Mouse (Mus musculus): ENCODE measurements around the gene Sptbn4. TPM values are rescaled to one million over a fixed set of nuclear protein-coding genes. Genes with fewer than 3 reads are reported as not detected.

Gene Sptbn4
- total and polyA plus RNA-seq, 2 experiments from 2014 or later, result 3.4 to 24.8 TPM

GRCm38 (mm10) chr7:27378431-27378830 is 69.1 kb downstream of the Sptbn4 start:
- no peak for ATAC-seq
- WGBS, result 28% methylated on average over 4 of the region's 4 CpGs

GRCm38 (mm10) chr7:27375274-27375673 is 72.2 kb downstream of the Sptbn4 start:
- no peaks in the 10 kb centered on the region for H3K9me3 ChIP-seq (ENCODE audit: low read length)
- H3K27me3 ChIP-seq (ENCODE audit: insufficient read depth, low read length), result peaks cover 51% of the 10 kb centered on the region
- ATAC-seq (no peak), DNase-seq (ENCODE audit: low spot score) (no peak)
- H3K4me1 ChIP-seq (ENCODE audit: insufficient read depth, low read length), result no peaks in the 10 kb centered on the region
- 8% methylated on average over 21 of the region's 22 CpGs for WGBS
- peaks cover 15% of the 10 kb centered on the region; the same call in 1 of the 2 replicates for H3K36me3 ChIP-seq (ENCODE audit: insufficient read depth, low read length)
- TF ChIP-seq CTCF (IDR thresholded peaks at IDR 0.05; ENCODE audit: low read depth), result no peak
- no peak overlapping the region for H3K9ac ChIP-seq (replicated peaks; ENCODE audit: low read length)
- no peak overlapping the region for H3K4me2 ChIP-seq (ENCODE audit: low read depth, low read length)
- no peak overlapping the region for H3K27ac ChIP-seq
- no peak overlapping the region for H3K4me3 ChIP-seq (ENCODE audit: low read length)

More at GRCm38 (mm10) chr7:27378431-27378830, 69.1 kb downstream of the Sptbn4 start:
- Histone ChIP-seq H3K27me3 (ENCODE audit: insufficient read depth, low read length) (peaks cover 23% of the 10 kb centered on the region), H3K36me3 (ENCODE audit: insufficient read depth, low read length) (no peaks in the 10 kb centered on the region), H3K27ac (no peak overlapping the region), H3K4me1 (ENCODE audit: insufficient read depth, low read length) (no peaks in the 10 kb centered on the region), H3K9me3 (ENCODE audit: low read length) (no peaks in the 10 kb centered on the region), H3K4me2 (ENCODE audit: low read depth, low read length) (no peak overlapping the region), H3K9ac (replicated peaks; ENCODE audit: low read length) (no peak overlapping the region), H3K4me3 (ENCODE audit: low read length) (no peak overlapping the region)
- TF ChIP-seq CTCF (IDR thresholded peaks at IDR 0.05; ENCODE audit: low read depth), result peak; percentile 84
- DNase-seq (ENCODE audit: low spot score), result peak; percentile 82

GRCm38 (mm10) chr7:27371715-27372462 is 75.6 kb downstream of the Sptbn4 start:
- DNase-seq (ENCODE audit: low spot score), result no peak
- no peak for ATAC-seq
- peaks cover 35% of the 10 kb centered on the region; the same call in 1 of the 2 replicates for H3K36me3 ChIP-seq (ENCODE audit: insufficient read depth, low read length)
- 0 out of 2 replicates have a peak, but pooled peaks cover 4% of the 10 kb centered on the region for H3K9me3 ChIP-seq (ENCODE audit: low read length)
- 19% methylated on average over 44 of the region's 44 CpGs for whole genome bisulfite sequencing
- no peak overlapping the region for H3K27ac ChIP-seq
- no peak for TF ChIP-seq CTCF (IDR thresholded peaks at IDR 0.05; ENCODE audit: low read depth)
- no peak overlapping the region for H3K9ac ChIP-seq (replicated peaks; ENCODE audit: low read length)
- H3K27me3 ChIP-seq (ENCODE audit: insufficient read depth, low read length), result peaks cover 73% of the 10 kb centered on the region
- no peak overlapping the region for H3K4me3 ChIP-seq (ENCODE audit: low read length)
- H3K4me2 ChIP-seq (ENCODE audit: low read depth, low read length), result no peak overlapping the region
- no peaks in the 10 kb centered on the region for H3K4me1 ChIP-seq (ENCODE audit: insufficient read depth, low read length)

GRCm38 (mm10) chr7:27369111-27369510 is 78.4 kb downstream of the Sptbn4 start:
- H3K36me3 ChIP-seq (ENCODE audit: insufficient read depth, low read length), result peaks cover 35% of the 10 kb centered on the region; the same call in 1 of the 2 replicates
- 83% methylated on average over 19 of the region's 19 CpGs for WGBS
- no peak for TF ChIP-seq CTCF (IDR thresholded peaks at IDR 0.05; ENCODE audit: low read depth)
- no peak overlapping the region for H3K4me2 ChIP-seq (ENCODE audit: low read depth, low read length)
- H3K9me3 ChIP-seq (ENCODE audit: low read length), result 0 out of 2 replicates have a peak, but pooled peaks cover 4% of the 10 kb centered on the region
- H3K9ac ChIP-seq (replicated peaks; ENCODE audit: low read length), result no peak overlapping the region
- peaks cover 75% of the 10 kb centered on the region for H3K27me3 ChIP-seq (ENCODE audit: insufficient read depth, low read length)
- no peak overlapping the region for H3K27ac ChIP-seq
- DNase-seq (ENCODE audit: low spot score), result no peak
- ATAC-seq, result no peak
- H3K4me1 ChIP-seq (ENCODE audit: insufficient read depth, low read length), result no peaks in the 10 kb centered on the region
- H3K4me3 ChIP-seq (ENCODE audit: low read length), result no peak overlapping the region

- ATAC-seq (no peak), DNase-seq (ENCODE audit: low spot score) (no peak)
- H3K9ac ChIP-seq (replicated peaks; ENCODE audit: low read length), result no peak overlapping the region
- no peak for TF ChIP-seq CTCF (IDR thresholded peaks at IDR 0.05; ENCODE audit: low read depth)
- WGBS, result 33% methylated on average over 11 of the region's 11 CpGs
- peaks cover 73% of the 10 kb centered on the region for H3K27me3 ChIP-seq (ENCODE audit: insufficient read depth, low read length)
- no peak overlapping the region for H3K27ac ChIP-seq
- 0 out of 2 replicates have a peak, but pooled peaks cover 4% of the 10 kb centered on the region for H3K9me3 ChIP-seq (ENCODE audit: low read length)
- H3K4me3 ChIP-seq (ENCODE audit: low read length), result no peak overlapping the region
- H3K4me1 ChIP-seq (ENCODE audit: insufficient read depth, low read length), result no peaks in the 10 kb centered on the region
- H3K36me3 ChIP-seq (ENCODE audit: insufficient read depth, low read length), result peaks cover 35% of the 10 kb centered on the region; the same call in 1 of the 2 replicates
- no peak overlapping the region for H3K4me2 ChIP-seq (ENCODE audit: low read depth, low read length)
Measured at GRCm38 (mm10) chr7:27367976-27368375, 79.5 kb downstream of the Sptbn4 start.

- no peak for ATAC-seq
- no peak for TF ChIP-seq CTCF (IDR thresholded peaks at IDR 0.05; ENCODE audit: low read depth)
Measured at GRCm38 (mm10) chr7:27366082-27366844, 81.2 kb downstream of the Sptbn4 start.

More at GRCm38 (mm10) chr7:27366082-27366844, 81.2 kb downstream of the Sptbn4 start:
- DNase-seq (ENCODE audit: low spot score), result no peak
- no peaks in the 10 kb centered on the region for H3K4me1 ChIP-seq (ENCODE audit: insufficient read depth, low read length)
- 50% methylated on average over 21 of the region's 21 CpGs for WGBS
- peaks cover 22% of the 10 kb centered on the region; the same call in 1 of the 2 replicates for H3K36me3 ChIP-seq (ENCODE audit: insufficient read depth, low read length)
- H3K9me3 ChIP-seq (ENCODE audit: low read length), result 0 out of 2 replicates have a peak, but pooled peaks cover 4% of the 10 kb centered on the region
- no peak overlapping the region for H3K4me3 ChIP-seq (ENCODE audit: low read length)
- H3K4me2 ChIP-seq (ENCODE audit: low read depth, low read length), result no peak overlapping the region
- no peak overlapping the region for H3K9ac ChIP-seq (replicated peaks; ENCODE audit: low read length)
- no peak overlapping the region for H3K27ac ChIP-seq
- peaks cover 59% of the 10 kb centered on the region for H3K27me3 ChIP-seq (ENCODE audit: insufficient read depth, low read length)

All from hindbrain, postnatal 0 days (tissue).